ENCODE assay signal across 10 mouse cellular contexts in genomic region chr10:14482483-14482882, GRCm38 (mm10).
DNase-seq lines count a peak whose midpoint lies in the region; ATAC-seq lines count a peak whose summit lies in the region.
"Had no signal": no experiment of that assay in that cellular context is flagged by ENCODE, and none has a peak within 500 bp of the region (broad histone marks: within the 10 kb centered on the region; RNA-seq: fewer than 3 reads in every experiment).

No protein-coding gene starts in this region.

- no peaks in the 10 kb centered on the region for H3K27me3 ChIP-seq in forebrain, embryonic 13.5 days
- H3K27me3 ChIP-seq in forebrain, embryonic 15.5 days, result no peaks in the 10 kb centered on the region
- no peaks in the 10 kb centered on the region for H3K27me3 ChIP-seq in neural tube, embryonic 13.5 days
- H3K27me3 ChIP-seq: heart, embryonic 12.5 days had no signal

- no peak overlapping the region for H3K27ac ChIP-seq in forebrain, embryonic 13.5 days
- H3K27ac ChIP-seq in forebrain, embryonic 15.5 days (replicated peaks), result no peak overlapping the region
- no peak overlapping the region for H3K27ac ChIP-seq in neural tube, embryonic 13.5 days (replicated peaks)

- DNase-seq in cerebellum, postnatal 14 days, result peak; percentile 8 to 17
- DNase-seq in layer of hippocampus, adult 9-11 months, result peak; percentile 51
- DNase-seq in urinary bladder, postnatal 14 days (ENCODE audit: low spot score), result no peak
- DNase-seq in T-cell, adult 2 months (ENCODE audit: low spot score), result no peak
- DNase-seq: B cell, adult 2 months had no signal

- H3K9ac ChIP-seq in forebrain, embryonic 13.5 days, result no peak overlapping the region
- no peak overlapping the region for H3K9ac ChIP-seq in forebrain, embryonic 15.5 days (replicated peaks)
- no peak overlapping the region for H3K9ac ChIP-seq in neural tube, embryonic 13.5 days
- H3K9ac ChIP-seq: heart, embryonic 12.5 days had no signal

- H3K36me3 ChIP-seq in forebrain, embryonic 13.5 days (ENCODE audit: poor library complexity, severe bottlenecking), result no peaks in the 10 kb centered on the region
- no peaks in the 10 kb centered on the region for H3K36me3 ChIP-seq in forebrain, embryonic 15.5 days
- no peaks in the 10 kb centered on the region for H3K36me3 ChIP-seq in neural tube, embryonic 13.5 days
- H3K36me3 ChIP-seq: heart, embryonic 12.5 days had no signal

- no peak overlapping the region for H3K4me3 ChIP-seq in forebrain, embryonic 13.5 days
- H3K4me3 ChIP-seq in forebrain, embryonic 15.5 days, result no peak overlapping the region
- H3K4me3 ChIP-seq in neural tube, embryonic 13.5 days, result no peak overlapping the region
- H3K4me3 ChIP-seq: heart, embryonic 12.5 days had no signal

- no peaks in the 10 kb centered on the region for H3K9me3 ChIP-seq in forebrain, embryonic 13.5 days (replicated peaks)
- H3K9me3 ChIP-seq in forebrain, embryonic 15.5 days, result no peaks in the 10 kb centered on the region
- no peaks in the 10 kb centered on the region for H3K9me3 ChIP-seq in neural tube, embryonic 13.5 days
- H3K9me3 ChIP-seq: heart, embryonic 12.5 days had no signal

- H3K4me1 ChIP-seq in forebrain, embryonic 13.5 days, result no peaks in the 10 kb centered on the region
- H3K4me1 ChIP-seq in forebrain, embryonic 15.5 days, result no peaks in the 10 kb centered on the region
- peaks cover 6% of the 10 kb centered on the region; the same call in 1 of the 2 replicates for H3K4me1 ChIP-seq in neural tube, embryonic 13.5 days (replicated peaks)

- WGBS in forebrain, embryonic 13.5 days, result 46% methylated on average over 5 of the region's 5 CpGs
- 37% methylated on average over 5 of the region's 5 CpGs for WGBS in forebrain, embryonic 15.5 days
- 27% methylated on average over 5 of the region's 5 CpGs for WGBS in neural tube, embryonic 13.5 days

- no peak overlapping the region for H3K4me2 ChIP-seq in forebrain, embryonic 13.5 days
- no peak overlapping the region for H3K4me2 ChIP-seq in forebrain, embryonic 15.5 days (replicated peaks)
- H3K4me2 ChIP-seq in neural tube, embryonic 13.5 days, result no peak overlapping the region
- H3K4me2 ChIP-seq: heart, embryonic 12.5 days had no signal

- peak; percentile 67 for ATAC-seq in forebrain, embryonic 13.5 days
- ATAC-seq in forebrain, embryonic 15.5 days (replicated peaks), result no peak
- peak; percentile 84 for ATAC-seq in neural tube, embryonic 13.5 days (ENCODE audit: low read depth)
- no peak for ATAC-seq in CD4-positive, CD25-positive, alpha-beta regulatory T cell, adult 4 months

Comparison
In these comparisons a context has a peak if more than half of its experiments do, and no peak if none do; other contexts are left out.
1. ATAC-seq: peak in forebrain, embryonic 13.5 days (single experiment) and neural tube, embryonic 13.5 days (single experiment); none in forebrain, embryonic 15.5 days (single experiment) and CD4-positive, CD25-positive, alpha-beta regulatory T cell, adult 4 months (single experiment).
2. DNase-seq: peak in cerebellum, postnatal 14 days (2 of 2) and layer of hippocampus, adult 9-11 months (single experiment); none in urinary bladder, postnatal 14 days (single experiment) and T-cell, adult 2 months (single experiment).